Mouse (Mus musculus) lung, postnatal 0 days (tissue): ENCODE measurements around the gene Dgka. TPM values are rescaled to one million over a fixed set of nuclear protein-coding genes. Genes with fewer than 3 reads are reported as not detected.

Experiments used
- ATAC-seq: fragments of 200-750 bp; cut with Nextera tagmentation; 2 replicates; pipeline ENCODE4 v1.8.0; 2017; ENCODE audit warnings: moderate library complexity
- DNase-seq: peaks from one replicate; pipeline ENCODE4 v3.0.0-alpha.2; 2016; ENCODE audit warnings: low spot score
- H3K27ac ChIP-seq: fragments of 300-500 bp; sonication (generic); 2 replicates; pipeline ENCODE4 v1.5.1; 2014; ENCODE audit warnings: antibody characterized with exemption, mild to moderate bottlenecking, low read length, mixed read lengths
- H3K27me3 ChIP-seq: fragments of 300-500 bp; sonication (generic); replicated peaks from 2 replicates; pipeline ENCODE4 v1.6.1; 2014; ENCODE audit warnings: low read length, mixed read lengths; ENCODE audit not compliant: insufficient read depth
- H3K36me3 ChIP-seq: fragments of 300-500 bp; sonication (generic); 2 replicates; pipeline ENCODE4 v1.6.1; 2014; ENCODE audit warnings: low read length, mixed read lengths; ENCODE audit not compliant: insufficient read depth
- H3K4me1 ChIP-seq: fragments of 300-500 bp; sonication (generic); 2 replicates; pipeline ENCODE4 v1.6.1; 2014; ENCODE audit warnings: antibody characterized with exemption, low read depth, low read length, mixed read lengths; ENCODE audit not compliant: insufficient read depth
- H3K4me2 ChIP-seq: fragments of 300-500 bp; sonication (generic); replicated peaks from 2 replicates; pipeline ENCODE4 v1.6.1; 2014; ENCODE audit warnings: low read depth, mild to moderate bottlenecking, low read length, moderate library complexity, mixed read lengths
- H3K4me3 ChIP-seq: fragments of 300-500 bp; sonication (generic); 2 replicates; pipeline ENCODE4 v1.5.1; 2014; ENCODE audit warnings: low read depth, low read length
- H3K9ac ChIP-seq: fragments of 300-500 bp; sonication (generic); replicated peaks from 2 replicates; pipeline ENCODE4 v1.6.1; 2014; ENCODE audit warnings: low read depth, mild to moderate bottlenecking
- H3K9me3 ChIP-seq: fragments of 300-500 bp; sonication (generic); 2 replicates; pipeline ENCODE4 v1.6.1; 2016; ENCODE audit warnings: low read length, mixed read lengths
- CTCF ChIP-seq: IDR thresholded peaks from 2 replicates; pipeline ENCODE4 v1.5.1; 2016; ENCODE audit warnings: antibody characterized with exemption, mild to moderate bottlenecking
- EP300 ChIP-seq: IDR thresholded peaks from 2 replicates; pipeline ENCODE4 v1.6.1; 2016; ENCODE audit warnings: antibody characterized with exemption, mild to moderate bottlenecking, control low read depth
- WGBS: fragments of 180-500 bp; shearing (Covaris S2); extraction: QIAGEN DNeasy Blood & Tissue Kit; methylation state at CpG from one replicate; pipeline ENCODE4 v1.1.7; 2014; 5-methylcytosine and 5-hydroxymethylcytosine counted together
- polyA plus RNA-seq: library from polyadenylated mRNA; unstranded; fragments of >200 nt; fragmentation: Nextera tagmentation; extraction: Ambion mirVana; gene quantifications from 2 replicates; pipeline ENCODE4 v1.2.1, GENCODE M21; 2015

The Dgka gene
- polyA plus RNA-seq, 1 experiment from 2014 or later: 16.8 TPM

DNA sequence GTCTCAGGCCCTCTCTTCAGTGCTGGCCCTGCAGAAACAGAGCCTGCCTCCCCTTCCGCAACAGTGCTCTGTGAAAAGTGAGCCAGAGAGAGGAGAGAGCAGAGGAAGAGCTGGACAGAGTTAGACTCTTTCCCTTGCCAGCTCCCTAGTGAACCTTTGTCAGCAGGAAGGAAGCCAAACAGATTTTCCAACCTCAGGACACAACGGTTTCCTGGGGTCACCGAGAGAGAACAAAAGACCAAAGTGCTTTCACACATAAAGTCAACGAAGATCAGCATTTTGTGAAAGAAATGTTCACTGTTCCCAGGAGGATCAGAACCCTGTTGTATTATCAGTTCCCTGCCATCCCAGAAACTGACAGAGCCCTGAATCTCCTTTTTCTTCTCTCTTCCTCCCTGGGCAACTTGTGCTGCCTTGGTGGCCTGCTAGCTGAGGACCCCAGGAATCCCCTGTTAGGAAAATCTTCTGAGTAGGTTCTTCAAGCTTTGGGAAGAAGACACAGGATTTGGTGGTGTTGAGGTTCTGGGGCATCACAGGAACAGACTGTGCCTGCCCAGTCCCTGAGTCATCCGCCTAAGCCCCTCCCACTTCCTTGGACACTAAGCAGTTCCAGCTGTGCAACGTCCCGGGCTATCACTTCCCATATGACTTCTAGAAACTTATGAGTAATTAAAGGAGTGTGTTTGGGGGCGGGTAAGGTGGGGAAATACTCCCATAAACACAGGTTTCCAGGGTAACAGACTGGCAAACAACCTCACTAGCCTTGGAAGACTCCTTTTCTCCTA lies 34.5 kb upstream of the Dgka start:
- DNase-seq (peak; percentile 98), ATAC-seq (peak; percentile 99)
- Histone ChIP-seq H3K9ac (0 out of 2 replicates have a peak overlapping the region, but pooled peaks have one; percentile 19), H3K27me3 (no peaks in the 10 kb centered on the region), H3K36me3 (no peaks in the 10 kb centered on the region), H3K4me1 (peaks cover 7% of the 10 kb centered on the region; the same call in 1 of the 2 replicates), H3K9me3 (no peaks in the 10 kb centered on the region), H3K4me2 (peak overlapping the region; percentile 19; the same call in 1 of the 2 replicates), H3K27ac (peak overlapping the region; percentile 97), H3K4me3 (no peak overlapping the region)
- TF ChIP-seq EP300 (peak; percentile 95), CTCF (no peak)
- 12% methylated on average over 8 of the region's 8 CpGs for WGBS

DNA sequence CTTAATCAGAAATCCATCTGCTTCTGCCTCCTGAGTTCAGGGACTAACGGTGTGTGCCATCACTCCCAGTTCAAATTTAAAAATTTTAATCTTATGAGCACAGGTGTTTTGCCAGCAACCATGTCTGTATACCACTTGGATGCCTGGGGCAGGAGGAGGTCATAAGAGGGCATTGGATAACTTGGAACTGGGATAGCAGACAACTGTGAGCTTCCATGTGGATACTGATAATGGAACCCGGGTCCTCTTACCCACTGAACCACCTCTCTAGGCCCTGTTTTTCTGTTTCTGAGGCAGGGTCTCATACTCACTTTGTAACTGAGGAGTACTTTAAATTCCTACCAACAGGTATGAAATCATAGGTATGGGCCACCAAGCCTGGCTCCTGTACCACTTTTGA lies 33.8 kb upstream of the Dgka start:
- Histone ChIP-seq H3K9me3 (no peaks in the 10 kb centered on the region), H3K4me1 (peaks cover 7% of the 10 kb centered on the region; the same call in 1 of the 2 replicates), H3K4me3 (no peak overlapping the region), H3K27ac (peak overlapping the region; percentile 97), H3K9ac (0 out of 2 replicates have a peak overlapping the region, but pooled peaks have one; percentile 19), H3K4me2 (peak overlapping the region; percentile 19; the same call in 1 of the 2 replicates), H3K36me3 (no peaks in the 10 kb centered on the region), H3K27me3 (no peaks in the 10 kb centered on the region)
- ATAC-seq (no peak), DNase-seq (no peak)
- 87% methylated on average over 2 of the region's 2 CpGs for WGBS
- no peak for TF ChIP-seq CTCF
- no peak for TF ChIP-seq EP300

DNA sequence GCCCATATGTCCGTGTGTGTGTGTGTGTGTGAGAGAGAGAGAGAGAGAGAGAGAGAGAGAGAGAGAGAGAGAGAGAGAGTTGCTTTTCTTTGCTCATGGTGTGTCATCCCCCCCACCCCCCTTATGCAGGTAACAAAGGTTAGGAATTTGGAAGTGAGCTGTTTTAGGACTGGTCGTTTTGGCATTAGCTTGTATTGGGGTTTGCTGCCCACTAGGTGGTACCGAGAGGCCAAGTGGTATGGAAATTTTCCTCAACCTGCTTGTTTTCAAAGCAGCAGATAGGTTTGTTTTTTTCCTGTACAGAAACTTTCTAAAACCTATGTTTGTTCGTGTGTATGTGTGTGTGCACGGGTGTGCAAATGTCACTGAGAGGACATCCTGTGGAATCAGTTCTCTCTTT lies 29.0 kb upstream of the Dgka start:
- Histone ChIP-seq H3K4me3 (no peak overlapping the region), H3K9me3 (no peaks in the 10 kb centered on the region), H3K36me3 (no peaks in the 10 kb centered on the region), H3K4me1 (peaks cover 4% of the 10 kb centered on the region; the same call in 1 of the 2 replicates), H3K9ac (no peak overlapping the region), H3K4me2 (no peak overlapping the region), H3K27me3 (no peaks in the 10 kb centered on the region), H3K27ac (no peak overlapping the region)
- DNase-seq: peak; percentile 44
- ATAC-seq: no peak
- 32% methylated on average over 5 of the region's 5 CpGs for WGBS
- TF ChIP-seq CTCF (peak; percentile 66), EP300 (no peak)

DNA sequence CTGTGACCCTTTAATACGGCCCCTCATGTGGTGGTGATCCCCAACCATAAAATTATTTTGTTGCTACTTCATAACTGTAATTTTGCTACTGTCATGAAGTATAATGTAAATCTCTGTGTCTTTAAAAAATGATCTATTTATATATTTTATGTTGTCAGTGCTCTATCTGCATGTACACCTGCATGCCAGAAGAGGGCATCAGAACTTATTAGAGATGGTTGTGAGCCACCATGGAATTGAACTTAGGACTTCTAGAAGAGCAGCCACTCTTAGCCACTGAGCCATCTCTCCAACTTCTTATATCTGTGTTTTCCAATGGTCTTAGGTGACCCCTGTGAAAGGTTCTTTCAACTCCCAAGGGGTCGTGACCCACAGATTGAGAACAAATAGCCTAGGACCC lies 28.2 kb upstream of the Dgka start:
- Histone ChIP-seq H3K27ac (no peak overlapping the region), H3K36me3 (no peaks in the 10 kb centered on the region), H3K9ac (no peak overlapping the region), H3K4me1 (no peaks in the 10 kb centered on the region), H3K4me3 (no peak overlapping the region), H3K4me2 (no peak overlapping the region), H3K9me3 (no peaks in the 10 kb centered on the region), H3K27me3 (no peaks in the 10 kb centered on the region)
- no peak for TF ChIP-seq EP300
- peak; percentile 61 for TF ChIP-seq CTCF
- WGBS: 76% methylated on average over 2 of the region's 2 CpGs
- ATAC-seq: no peak
- peak; percentile 33 for DNase-seq

DNA sequence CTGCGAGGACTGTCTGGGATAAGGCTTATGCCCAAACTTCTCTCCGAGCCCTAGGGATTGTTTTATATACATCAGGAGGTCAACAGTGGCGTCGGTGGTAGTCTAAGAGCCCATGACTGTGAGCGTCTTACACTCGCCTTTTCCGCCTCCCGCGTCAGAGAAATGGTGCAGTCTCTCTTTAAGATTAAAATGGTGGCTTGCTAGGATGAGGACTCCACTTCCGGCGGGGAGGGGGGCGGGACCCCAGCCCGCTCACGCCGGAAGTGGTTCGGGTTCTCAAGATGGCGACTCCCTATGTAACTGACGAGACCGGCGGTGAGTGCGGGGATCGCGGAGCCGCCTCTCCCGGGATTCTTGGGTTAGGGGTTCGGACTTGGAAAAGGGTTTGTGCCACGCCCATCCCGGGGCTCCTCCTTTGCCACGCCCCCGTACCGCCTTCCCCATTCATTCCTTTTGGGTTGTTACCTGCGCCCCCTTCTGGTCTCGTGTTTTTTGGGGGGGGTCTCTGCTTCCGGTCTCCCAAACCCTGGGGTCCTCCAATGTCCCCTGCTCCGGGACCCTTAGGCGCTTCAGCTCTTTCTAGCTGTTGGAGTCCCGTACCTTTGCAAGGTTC lies 3.7 kb upstream of the Dgka start:
- WGBS: 1% methylated on average over 37 of the region's 37 CpGs
- TF ChIP-seq CTCF: peak; percentile 57
- TF ChIP-seq EP300: peak; percentile 52; the same call in 1 of the 2 replicates
- no peaks in the 10 kb centered on the region for H3K36me3 ChIP-seq

DNA sequence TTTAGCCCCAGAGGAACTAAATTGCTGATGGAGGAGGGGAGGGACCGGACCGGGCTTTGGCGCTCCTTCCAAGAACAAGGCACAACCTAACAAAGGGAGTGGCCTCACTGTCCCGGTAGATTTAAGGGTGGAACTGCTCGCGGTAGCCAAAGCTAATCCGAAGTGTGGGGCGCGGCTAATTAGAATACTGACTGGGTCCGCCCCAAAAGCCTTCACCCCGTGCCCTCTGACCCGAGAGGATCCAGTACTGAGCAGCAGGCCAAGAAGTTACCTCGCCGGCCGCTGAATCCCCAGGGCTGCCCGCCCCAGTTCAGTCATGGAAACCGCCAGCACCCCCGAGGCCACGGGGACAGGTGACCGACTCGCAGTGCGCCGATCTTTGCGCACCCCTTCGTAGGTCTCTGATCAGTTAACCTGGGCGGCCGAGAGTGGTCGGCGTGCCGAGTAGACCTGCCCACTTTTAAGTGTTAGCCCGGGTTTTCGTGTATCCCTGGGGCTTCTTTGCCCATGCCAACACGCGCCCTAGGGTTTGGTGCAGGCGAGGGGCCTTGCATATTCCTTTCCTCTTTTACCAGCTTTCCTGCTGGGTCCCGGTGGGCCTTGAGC lies 3.1 kb upstream of the Dgka start, which contains the start of gene Pym1:
Gene Pym1 (plus strand): TSS at position 244 of the 606 bp plus-strand sequence.
- 2% methylated on average over 36 of the region's 36 CpGs for WGBS

More for the DNA sequence above, 3.7 kb upstream of the Dgka start:
- ATAC-seq (peak; percentile 68), DNase-seq (peak; percentile 94)
- peak overlapping the region; percentile 92 for H3K4me2 ChIP-seq
- H3K27ac ChIP-seq: peak overlapping the region; percentile 99
- peak overlapping the region; percentile 74 for H3K9ac ChIP-seq
- H3K4me1 ChIP-seq: peaks cover 13% of the 10 kb centered on the region; the same call in 1 of the 2 replicates
- peak overlapping the region; percentile 83 for H3K4me3 ChIP-seq
- no peaks in the 10 kb centered on the region for H3K27me3 ChIP-seq
- H3K9me3 ChIP-seq: no peaks in the 10 kb centered on the region

More for the DNA sequence above, 3.1 kb upstream of the Dgka start, which contains the start of gene Pym1:
- Histone ChIP-seq H3K36me3 (no peaks in the 10 kb centered on the region), H3K9me3 (no peaks in the 10 kb centered on the region), H3K9ac (peak within 1 kb of the TSS; percentile 74), H3K4me2 (peak within 1 kb of the TSS; percentile 92), H3K27ac (peak within 1 kb of the TSS; percentile 99), H3K4me3 (peak within 1 kb of the TSS; percentile 83), H3K27me3 (no peaks in the 10 kb centered on the region), H3K4me1 (peaks cover 13% of the 10 kb centered on the region; the same call in 1 of the 2 replicates)
- ATAC-seq: peak; percentile 87
- TF ChIP-seq EP300 (peak; percentile 2; the same call in 1 of the 2 replicates), CTCF (no peak)
- no peak for DNase-seq
